Comparison of ENCODE assay signal across 7 mouse cellular contexts in genomic region chr4:123050681-123051211, GRCm38 (mm10). TPM values are rescaled to one million over a fixed set of nuclear protein-coding genes. Genes with fewer than 3 reads are reported as not detected.
DNase-seq lines count a peak whose midpoint lies in the region; ATAC-seq and TF ChIP-seq lines count a peak whose summit lies in the region.

No protein-coding gene starts in this region.

- H3K36me3 ChIP-seq in small intestine, adult 2 months (ENCODE audit: control insufficient read depth, insufficient read depth, low read length), result peaks cover 29% of the 10 kb centered on the region

- WGBS in small intestine, adult 2 months, result 16% methylated on average over 5 of the region's 5 CpGs

- H3K27ac ChIP-seq in small intestine, adult 2 months (ENCODE audit: insufficient read depth, low read depth, low read length), result peak overlapping the region; percentile 66

- H3K27me3 ChIP-seq in small intestine, adult 2 months (ENCODE audit: control insufficient read depth, insufficient read depth, low read length), result no peaks in the 10 kb centered on the region

- H3K4me1 ChIP-seq in small intestine, adult 2 months (ENCODE audit: control insufficient read depth, insufficient read depth, insufficient read length, low read length), result peaks cover 20% of the 10 kb centered on the region

- peak; percentile 73 for DNase-seq in NIH3T3 (ENCODE audit: low read depth)
- peak; percentile 68 for DNase-seq in cerebellum, adult 9-10 months
- DNase-seq in gastrocnemius, postnatal 14 days, result peak; percentile 88
- DNase-seq in left cerebral cortex, postnatal 10 days (ENCODE audit: extremely low spot score in 1 of 2, low spot score in 2 of 2), result peak; percentile 82 to 93
- DNase-seq in mesoderm, embryonic 11.5 days (ENCODE audit: low read depth, low spot score), result peak; percentile 82

- no peak for TF ChIP-seq CTCF in small intestine, adult 2 months (IDR thresholded peaks at IDR 0.05; ENCODE audit: extremely low read depth, insufficient read length, insufficient replicate concordance, low read depth, low read length)

- intact Hi-C loops in gastrocnemius, postnatal 14 days (cut with DNase I; ENCODE audit: low total_unique reads), result no loop called here
- intact Hi-C loops in left cerebral cortex, postnatal 10 days (cut with DNase I), result no loop called here

- peak; percentile 61 for ATAC-seq in inflammation-experienced regulatory T-cells, adult 6 months

- no peak overlapping the region for H3K4me3 ChIP-seq in small intestine, adult 2 months (ENCODE audit: low read depth, low read length)

- TF ChIP-seq POLR2A in small intestine, adult 2 months (IDR thresholded peaks at IDR 0.05; ENCODE audit: low read depth, low read length), result no peak

RNA-seq across cellular contexts. Expression of gene Trit1, which starts 34.3 kb away (rescaled TPM):
- 10 to 100 TPM in 1 of 2 experiments, 1 to 10 TPM in 1; 8.3 to 12.2 TPM for total RNA-seq in gastrocnemius, postnatal 14 days (2021)
- 10 to 100 TPM; 10.7 to 20.6 (median 19.9) TPM for polyA plus RNA-seq in inflammation-experienced regulatory T-cells, adult 6 months (2017; shearing (Covaris generic))
- 10 to 100 TPM; 21.4 to 26.6 TPM for total RNA-seq in left cerebral cortex, postnatal 10 days (2021)
- polyA plus RNA-seq in small intestine, adult 2 months (2012; rRNA removed), result 2.5 and 2.7 TPM in 2 replicates

RNA-seq across cellular contexts. Expression of gene Bmp8b, which starts 54.2 kb away (rescaled TPM):
- not detected for total RNA-seq in gastrocnemius, postnatal 14 days (2021)
- polyA plus RNA-seq in inflammation-experienced regulatory T-cells, adult 6 months (2017; shearing (Covaris generic)), result not detected
- total RNA-seq in left cerebral cortex, postnatal 10 days (2021), result under 1 TPM; 0.26 to 0.54 TPM
- polyA plus RNA-seq in small intestine, adult 2 months (2012; rRNA removed), result 2.0 and 19.3 TPM in 2 replicates

RNA-seq across cellular contexts. Expression of gene Mycl, which starts 55.3 kb away (rescaled TPM):
- total RNA-seq in gastrocnemius, postnatal 14 days (2021), result 1 to 10 TPM; 2.2 to 2.3 TPM
- not detected for polyA plus RNA-seq in inflammation-experienced regulatory T-cells, adult 6 months (2017; shearing (Covaris generic))
- total RNA-seq in left cerebral cortex, postnatal 10 days (2021), result 10 to 100 TPM; 35.0 to 39.2 TPM
- polyA plus RNA-seq in small intestine, adult 2 months (2012; rRNA removed), result 3.0 and 7.1 TPM in 2 replicates

Comparison
In these comparisons a context has a peak if more than half of its experiments do, and no peak if none do; other contexts are left out.
1. RNA of gene Mycl, which starts 55.3 kb away (total RNA-seq): 35.0 to 39.2 TPM in left cerebral cortex, postnatal 10 days; 2.2 to 2.3 TPM in gastrocnemius, postnatal 14 days; every median in the first group is over 10 times any median in the second.
2. Peak in every context shown above with its lines, with median percentiles within 50 percentile points of each other: DNase-seq.